Mouse (Mus musculus): Measurements from ENCODE around the gene Slpi.

GRCm38 (mm10) chr2:164405519-164405918 is 16.6 kb upstream of the Slpi start:
- TF ChIP-seq POLR2A (IDR thresholded peaks at IDR 0.05; ENCODE audit: control insufficient read depth, low read depth, low read length), result no peak
- TF ChIP-seq CTCF (IDR thresholded peaks at IDR 0.05; ENCODE audit: control insufficient read depth, insufficient read depth, insufficient replicate concordance, low read depth, low read length), result no peak

Data from testis, adult 2 months (tissue).